Mouse (Mus musculus): ENCODE results near the gene Prkcz. TPM values are rescaled to one million over a fixed set of nuclear protein-coding genes. Genes with fewer than 3 reads are reported as not detected.

Gene Prkcz
- total and polyA plus RNA-seq, 3 experiments = 0.16 to 11.8 (median 1.6) TPM

GRCm38 (mm10) chr4:155300421-155301097 is 60.6 kb downstream of the Prkcz start:
- H3K9ac ChIP-seq (ENCODE audit: insufficient read depth, low read depth) = no peak overlapping the region
- in situ Hi-C loops (cut with MboI; ENCODE audit: low pct_ligation_motif_present, low pct_unique_long_range_greater_than_20kb, low sequenced_read_pairs) (no loop called here), dilution Hi-C loops (cut with MboI; ENCODE audit: extremely low pct_ligation_motif_present, extremely low pct_unique_long_range_greater_than_20kb, low sequenced_read_pairs) (no loop called here)
- H3K4me3 ChIP-seq (replicated peaks in 1 of 3; ENCODE audit: low read depth in 2 of 3, low read length in 2 of 3, poor library complexity in 1 of 3) = no peak overlapping the region
- peaks cover 8 to 18% of the 10 kb centered on the region in 2 experiments for H3K4me1 ChIP-seq (ENCODE audit: control insufficient read depth in 1 of 2, insufficient read depth in 2 of 2)
- peaks cover 20% of the 10 kb centered on the region for H3K27me3 ChIP-seq (replicated peaks)
- H3K36me3 ChIP-seq (replicated peaks in 1 of 2; ENCODE audit: control insufficient read depth in 1 of 2, insufficient read depth in 1 of 2, low read length in 1 of 2) = no peaks in the 10 kb centered on the region
- H3K9me3 ChIP-seq (replicated peaks; ENCODE audit: low read length) = no peaks in the 10 kb centered on the region
- no peaks in the 10 kb centered on the region for H3K79me2 ChIP-seq (replicated peaks; ENCODE audit: control insufficient read depth, extremely low read depth, insufficient read depth, poor library complexity, severe bottlenecking)
- no peak overlapping the region for H3K4me2 ChIP-seq (ENCODE audit: insufficient read depth, low read depth, poor library complexity, severe bottlenecking)
- no peak for DNase-seq (ENCODE audit: extremely low read depth)
- H3K27ac ChIP-seq (ENCODE audit: insufficient read depth, low read depth) = no peak overlapping the region
- TF ChIP-seq ZNF384 (IDR thresholded peaks at IDR 0.05; ENCODE audit: low read depth, low read length) (no peak), MYC (IDR thresholded peaks at IDR 0.05; ENCODE audit: low read depth, low read length) (no peak), CHD2 (IDR thresholded peaks at IDR 0.05; ENCODE audit: low read length) (no peak), POLR2AphosphoS2 (IDR thresholded peaks at IDR 0.05; ENCODE audit: low read depth, low read length) (no peak), ETS1 (conservative IDR thresholded peaks at IDR 0.05; ENCODE audit: low read depth, low read length) (no peak), ZMIZ1 (IDR thresholded peaks at IDR 0.05; ENCODE audit: low read depth, low read length) (no peak), MEF2A (IDR thresholded peaks at IDR 0.05; ENCODE audit: borderline replicate concordance, low read depth, low read length) (no peak), E2F4 (IDR thresholded peaks at IDR 0.05; ENCODE audit: insufficient replicate concordance, low read depth, low read length) (no peak), BHLHE40 (IDR thresholded peaks at IDR 0.05; ENCODE audit: low read depth, low read length) (no peak), SIN3A (IDR thresholded peaks at IDR 0.05; ENCODE audit: low read length) (no peak), NELFE (IDR thresholded peaks at IDR 0.05; ENCODE audit: low read depth, low read length) (no peak), TBP (conservative IDR thresholded peaks at IDR 0.05; ENCODE audit: low read depth, low read length) (no peak), JUND (conservative IDR thresholded peaks at IDR 0.05; ENCODE audit: low read depth, low read length) (no peak), RCOR1 (conservative IDR thresholded peaks at IDR 0.05; ENCODE audit: low read depth, low read length) (no peak)

- no peaks in the 10 kb centered on the region for H3K79me2 ChIP-seq (replicated peaks; ENCODE audit: control insufficient read depth, extremely low read depth, insufficient read depth, poor library complexity, severe bottlenecking)
- H3K27ac ChIP-seq (ENCODE audit: insufficient read depth, low read depth) = no peak overlapping the region
- H3K36me3 ChIP-seq (replicated peaks in 1 of 2; ENCODE audit: control insufficient read depth in 1 of 2, insufficient read depth in 1 of 2, low read length in 1 of 2) = no peaks in the 10 kb centered on the region
- in situ Hi-C loops (cut with MboI; ENCODE audit: low pct_ligation_motif_present, low pct_unique_long_range_greater_than_20kb, low sequenced_read_pairs) (no loop called here), dilution Hi-C loops (cut with MboI; ENCODE audit: extremely low pct_ligation_motif_present, extremely low pct_unique_long_range_greater_than_20kb, low sequenced_read_pairs) (no loop called here)
- no peaks in the 10 kb centered on the region for H3K9me3 ChIP-seq (replicated peaks; ENCODE audit: low read length)
- no peak for DNase-seq (ENCODE audit: extremely low read depth)
- peaks cover 0 to 5% of the 10 kb centered on the region in 2 experiments; a peak in 1 of 4 replicates for H3K4me1 ChIP-seq (ENCODE audit: control insufficient read depth in 1 of 2, insufficient read depth in 2 of 2)
- no peak overlapping the region for H3K4me3 ChIP-seq (replicated peaks in 1 of 3; ENCODE audit: low read depth in 2 of 3, low read length in 2 of 3, poor library complexity in 1 of 3)
- no peak overlapping the region for H3K9ac ChIP-seq (ENCODE audit: insufficient read depth, low read depth)
- no peak overlapping the region for H3K4me2 ChIP-seq (ENCODE audit: insufficient read depth, low read depth, poor library complexity, severe bottlenecking)
- H3K27me3 ChIP-seq (replicated peaks) = peaks cover 29% of the 10 kb centered on the region
- TF ChIP-seq GABPA (IDR thresholded peaks at IDR 0.05; ENCODE audit: insufficient replicate concordance, low read depth, low read length) (no peak), TBP (conservative IDR thresholded peaks at IDR 0.05; ENCODE audit: low read depth, low read length) (no peak), CHD2 (IDR thresholded peaks at IDR 0.05; ENCODE audit: low read length) (no peak), RCOR1 (conservative IDR thresholded peaks at IDR 0.05; ENCODE audit: low read depth, low read length) (no peak), MXI1 (IDR thresholded peaks at IDR 0.05; ENCODE audit: low read depth, low read length) (no peak), USF2 (conservative IDR thresholded peaks at IDR 0.05; ENCODE audit: low read depth, low read length) (no peak), NRF1 (IDR thresholded peaks at IDR 0.05; ENCODE audit: low read depth, low read length) (no peak), PAX5 (IDR thresholded peaks at IDR 0.05; ENCODE audit: low read length) (no peak), MAFK (IDR thresholded peaks at IDR 0.05; ENCODE audit: insufficient replicate concordance, low read length) (no peak), IRF4 (IDR thresholded peaks at IDR 0.05; ENCODE audit: low read depth, low read length) (no peak), BHLHE40 (IDR thresholded peaks at IDR 0.05; ENCODE audit: low read depth, low read length) (no peak), SMC3 (IDR thresholded peaks at IDR 0.05; ENCODE audit: low read depth, low read length) (no peak), ETS1 (conservative IDR thresholded peaks at IDR 0.05; ENCODE audit: low read depth, low read length) (no peak), RAD21 (IDR thresholded peaks at IDR 0.05; ENCODE audit: low read depth, low read length) (no peak), HCFC1 (IDR thresholded peaks at IDR 0.05; ENCODE audit: low read depth, low read length) (no peak), ZKSCAN1 (IDR thresholded peaks at IDR 0.05; ENCODE audit: borderline replicate concordance, low read depth, low read length) (no peak), ZNF384 (IDR thresholded peaks at IDR 0.05; ENCODE audit: low read depth, low read length) (no peak), USF1 (IDR thresholded peaks at IDR 0.05; ENCODE audit: low read depth, low read length) (no peak), NELFE (IDR thresholded peaks at IDR 0.05; ENCODE audit: low read depth, low read length) (no peak)
Observed at GRCm38 (mm10) chr4:155298826-155299225, 62.3 kb downstream of the Prkcz start.
